Mouse (Mus musculus): ENCODE results near the gene Nudt4.

- TF ChIP-seq POLR2A (IDR thresholded peaks at IDR 0.05; ENCODE audit: insufficient read length, low read depth) (no peak), E2F4 (IDR thresholded peaks at IDR 0.05; ENCODE audit: insufficient read depth) (no peak), TCF12 (IDR thresholded peaks at IDR 0.05; ENCODE audit: insufficient read depth, poor library complexity, severe bottlenecking) (no peak)
These were observed 27.3 kb upstream of the Nudt4 start for GRCm38 (mm10) chr10:95591257-95591656.

Measured in myocyte (in vitro differentiated cells).